Mouse (Mus musculus) megakaryocyte, embryonic 14.5 days (primary cell): ENCODE measurements around the gene Slc22a4.

Experiments used
- FLI1 ChIP-seq: IDR thresholded peaks from 2 replicates; pipeline ENCODE4 v1.6.1; 2012; ENCODE audit warnings: low read length, inconsistent platforms, mixed read lengths
- GATA1 ChIP-seq: IDR thresholded peaks from 3 replicates; pipeline ENCODE4 v1.6.1; 2012; ENCODE audit warnings: mixed read lengths, low read length, inconsistent platforms, borderline replicate concordance

DNA sequence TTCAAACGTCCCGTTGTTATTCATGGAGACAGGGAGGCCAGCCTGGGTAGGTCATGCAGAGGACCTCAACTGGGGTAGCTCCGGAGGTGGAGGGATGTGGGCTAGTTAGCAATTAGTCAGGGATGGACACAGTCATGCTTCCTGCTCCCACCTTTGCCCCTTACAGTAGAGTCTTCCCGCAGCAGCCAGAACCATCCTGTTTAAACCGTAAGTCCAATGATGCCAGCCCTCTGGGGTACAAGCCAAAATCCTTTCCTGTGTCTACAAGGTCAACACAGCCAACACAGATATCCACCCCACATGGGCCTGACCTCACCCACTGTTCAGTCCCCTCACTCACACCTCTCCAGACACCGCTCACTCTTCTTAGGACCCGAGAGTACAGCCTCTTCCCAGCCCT, 23.3 kb upstream of the Slc22a4 start:
- TF ChIP-seq GATA1 (no peak), FLI1 (no peak)
